Mouse (Mus musculus) activated CD4-positive, CD25-positive, alpha-beta regulatory T cell, adult 4 months (primary cell): Measurements from ENCODE around the gene Plxdc1. TPM values are rescaled to one million over a fixed set of nuclear protein-coding genes. Genes with fewer than 3 reads are reported as not detected.

Source experiments
- ATAC-seq: one replicate; pipeline ENCODE4 v1.8.0; 2017
- polyA plus RNA-seq, 2 experiments: library from polyadenylated mRNA; unstranded; fragments of 100-300 nt; shearing (Covaris generic); gene quantifications; one replicate each; pipeline ENCODE4 v1.2.1; 2017

The Plxdc1 gene
- polyA plus RNA-seq, 2 experiments from 2014 or later = 5.8 to 6.4 TPM

- ATAC-seq = no peak
Observed at GRCm38 (mm10) chr11:98016177-98016576, 29.9 kb upstream of the Plxdc1 start.

- no peak for ATAC-seq
Observed at GRCm38 (mm10) chr11:98012831-98013230, 26.6 kb upstream of the Plxdc1 start.

- no peak for ATAC-seq
Observed at GRCm38 (mm10) chr11:98011716-98012115, 25.5 kb upstream of the Plxdc1 start.

- ATAC-seq = no peak
Observed at GRCm38 (mm10) chr11:98008087-98008486, 21.8 kb upstream of the Plxdc1 start.

- no peak for ATAC-seq
Observed at GRCm38 (mm10) chr11:98005686-98006085, 19.4 kb upstream of the Plxdc1 start.

- ATAC-seq = no peak
Observed at GRCm38 (mm10) chr11:98005076-98005475, 18.8 kb upstream of the Plxdc1 start.

- no peak for ATAC-seq
Observed at GRCm38 (mm10) chr11:98004161-98004560, 17.9 kb upstream of the Plxdc1 start.

GRCm38 (mm10) chr11:98003171-98003671 is 17.0 kb upstream of the Plxdc1 start:
- ATAC-seq = no peak

- no peak for ATAC-seq
Observed at GRCm38 (mm10) chr11:98002627-98003026, 16.4 kb upstream of the Plxdc1 start.

GRCm38 (mm10) chr11:98001986-98002385 is 15.7 kb upstream of the Plxdc1 start:
- ATAC-seq = no peak

GRCm38 (mm10) chr11:98001351-98001824 is 15.1 kb upstream of the Plxdc1 start:
- ATAC-seq = no peak

GRCm38 (mm10) chr11:98000378-98001140 is 14.3 kb upstream of the Plxdc1 start:
- peak; percentile 55 for ATAC-seq

- no peak for ATAC-seq
Observed at GRCm38 (mm10) chr11:97999748-98000147, 13.5 kb upstream of the Plxdc1 start.

- peak; percentile 75 for ATAC-seq
Observed at GRCm38 (mm10) chr11:97998898-97999608, 12.8 kb upstream of the Plxdc1 start.

- no peak for ATAC-seq
Observed at GRCm38 (mm10) chr11:97998074-97998793, 12.0 kb upstream of the Plxdc1 start.

- ATAC-seq = no peak
Observed at GRCm38 (mm10) chr11:97997387-97997960, 11.2 kb upstream of the Plxdc1 start.

GRCm38 (mm10) chr11:97996691-97997090 is 10.4 kb upstream of the Plxdc1 start:
- ATAC-seq = no peak

GRCm38 (mm10) chr11:97995564-97996288 is 9.5 kb upstream of the Plxdc1 start, which contains the start of gene Arl5c:
Gene Arl5c (minus strand): TSS chr11:97996181.
- ATAC-seq = peak; percentile 15

GRCm38 (mm10) chr11:97994539-97995100 is 8.4 kb upstream of the Plxdc1 start:
- ATAC-seq = no peak

- ATAC-seq = peak; percentile 72
Observed at GRCm38 (mm10) chr11:97988530-97989096, 2.4 kb upstream of the Plxdc1 start.
